Mouse (Mus musculus): Measurements from ENCODE around the gene Afdn.
"Not testable (repeated sequence)": the region's sequence is repeated elsewhere in the genome, so short reads cannot be mapped to it uniquely, and the experiment has no call there.

Afdn gene

DNA sequence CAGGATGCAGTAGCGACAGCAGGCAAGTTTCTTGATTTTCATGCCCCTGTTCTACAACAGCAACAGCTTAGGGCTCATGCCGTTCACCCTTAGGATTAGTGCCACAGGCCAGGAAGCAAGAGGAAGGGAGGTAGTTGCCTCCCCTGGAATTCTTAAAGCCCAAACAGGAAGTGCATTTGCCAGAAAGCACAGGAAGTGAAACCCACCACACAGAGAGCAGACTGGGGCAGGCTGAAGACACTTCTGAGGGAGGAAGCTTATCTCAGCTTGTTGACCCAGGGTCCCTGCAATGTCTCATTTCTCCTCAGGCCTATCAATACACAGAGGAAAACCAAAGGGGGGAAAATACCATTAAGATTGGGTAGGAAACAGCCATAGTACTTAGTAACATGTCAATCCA, 19.5 kb upstream of the Afdn start:
- no peak for DNase-seq

DNA sequence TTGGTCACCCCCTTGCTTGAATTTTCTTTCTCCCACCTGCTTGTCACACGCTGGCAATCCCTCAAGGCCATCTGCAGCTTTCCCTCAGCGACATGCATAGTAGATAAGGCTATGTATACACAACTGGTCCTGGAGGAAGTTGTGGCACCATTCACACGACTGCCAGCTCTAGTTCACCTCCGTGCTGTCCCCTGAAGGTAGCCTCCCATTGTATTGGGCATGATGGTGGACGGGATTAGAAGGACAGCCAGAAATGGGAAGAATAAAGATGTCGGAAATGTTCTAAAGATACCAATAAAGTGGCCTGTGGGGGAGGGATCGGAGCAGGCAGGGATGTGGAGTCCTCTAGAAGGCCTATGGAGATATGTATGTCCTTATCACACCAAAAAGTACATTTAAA, 18.7 kb upstream of the Afdn start:
- DNase-seq = no peak

DNA sequence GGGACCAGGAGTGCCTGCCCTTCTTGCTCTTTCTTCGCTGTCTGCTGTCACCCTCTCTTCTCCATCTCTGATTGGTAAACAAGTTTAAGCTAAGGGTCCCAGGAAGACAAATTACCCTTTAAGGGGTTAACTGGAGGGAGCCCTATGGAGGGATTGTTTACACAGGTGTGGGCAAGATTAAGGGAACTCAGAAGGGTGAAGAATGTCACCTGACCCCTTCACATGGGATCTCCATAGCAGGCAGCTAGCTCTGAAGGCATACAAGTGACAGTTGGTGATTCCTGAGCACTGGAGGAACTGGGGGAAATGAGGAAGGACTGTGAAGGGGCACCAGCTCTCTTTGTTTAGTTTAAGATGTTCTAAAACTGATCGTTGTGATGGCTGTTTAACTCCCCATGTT, 18.0 kb upstream of the Afdn start:
- no peak for DNase-seq

DNA sequence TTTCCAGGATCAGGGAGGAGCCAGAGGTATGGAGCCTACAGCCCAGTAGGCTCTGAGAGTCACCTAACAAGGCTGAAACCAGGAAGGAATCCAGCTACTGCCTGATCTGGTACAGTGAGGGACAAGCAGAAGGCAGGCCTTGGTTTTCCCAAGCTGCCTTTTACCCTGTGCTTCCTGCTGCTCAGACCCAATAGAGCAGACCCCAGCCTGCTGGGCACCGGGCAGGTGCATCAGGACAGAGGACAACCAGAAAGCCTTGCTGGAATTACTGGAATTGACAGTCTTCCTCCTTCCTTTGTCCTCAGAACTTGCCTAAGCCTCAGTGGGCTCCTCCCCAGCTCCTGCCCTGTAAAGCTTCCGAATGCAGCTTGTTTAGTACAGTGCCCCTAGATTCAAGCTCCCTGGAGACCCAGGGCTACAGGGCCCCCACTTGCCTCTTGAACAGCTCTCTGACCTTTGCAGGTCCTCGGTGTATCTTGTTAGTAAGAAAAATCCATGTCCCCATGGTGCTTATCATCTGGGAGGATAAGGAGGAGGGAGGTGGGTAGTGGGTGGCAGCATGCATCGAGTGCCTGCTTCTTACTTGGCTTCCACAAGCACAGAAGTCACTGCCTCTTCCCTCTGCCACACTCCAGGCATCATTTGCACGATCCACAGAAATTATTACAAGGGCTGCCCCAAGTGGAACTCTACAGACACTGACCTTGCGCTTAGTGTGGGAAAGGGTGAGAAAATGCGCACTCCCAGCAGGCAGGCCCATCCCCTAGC, 17.2 kb upstream of the Afdn start:
- no peak for DNase-seq

GRCm38 (mm10) chr17:13743709-13744079, 16.6 kb upstream of the Afdn start:
- peak; percentile 51 for DNase-seq

DNA sequence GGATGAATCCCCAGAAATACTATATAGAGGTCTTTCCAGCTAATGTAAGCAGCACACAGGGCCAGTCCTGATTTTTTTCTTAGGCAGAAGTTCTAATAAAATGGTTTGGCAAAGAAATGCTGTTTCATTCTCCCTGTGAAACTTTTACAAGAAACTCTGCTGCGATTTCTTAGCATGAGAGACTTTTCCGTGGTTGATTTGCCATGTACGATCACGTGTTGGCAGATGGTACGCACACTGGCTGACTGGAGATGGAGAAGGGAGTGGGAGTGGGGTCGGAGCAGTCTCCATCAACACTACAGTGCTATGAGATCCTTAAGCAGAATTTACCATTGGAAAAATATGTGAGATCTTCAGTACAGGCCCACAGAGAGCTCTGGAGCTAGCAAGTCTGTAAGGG, 16.1 kb upstream of the Afdn start:
- no peak for DNase-seq

DNA sequence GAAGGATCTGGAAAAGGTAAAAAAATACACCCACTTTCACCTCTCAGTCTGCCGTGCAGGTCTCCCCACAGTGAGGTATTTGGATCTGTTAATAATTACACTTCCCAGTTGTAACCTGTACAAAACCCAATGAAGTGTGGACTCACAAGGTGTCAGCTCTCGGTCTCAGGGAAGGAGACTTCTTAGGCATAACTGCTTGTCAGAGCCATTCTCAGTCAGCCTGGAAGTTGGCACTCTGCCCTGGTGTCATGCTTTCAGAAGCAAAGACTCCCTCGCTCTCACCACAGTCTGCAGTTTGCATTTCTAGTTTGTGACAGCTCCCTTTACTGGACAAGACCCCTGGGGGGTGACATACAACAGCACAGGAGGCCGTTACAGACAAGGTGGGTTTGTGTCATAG, 15.5 kb upstream of the Afdn start:
- DNase-seq = peak; percentile 78

- no peak for DNase-seq
Observed at GRCm38 (mm10) chr17:13745373-13745772, 15.0 kb upstream of the Afdn start.

GRCm38 (mm10) chr17:13746330-13746729, 14.0 kb upstream of the Afdn start:
- no peak for DNase-seq

DNA sequence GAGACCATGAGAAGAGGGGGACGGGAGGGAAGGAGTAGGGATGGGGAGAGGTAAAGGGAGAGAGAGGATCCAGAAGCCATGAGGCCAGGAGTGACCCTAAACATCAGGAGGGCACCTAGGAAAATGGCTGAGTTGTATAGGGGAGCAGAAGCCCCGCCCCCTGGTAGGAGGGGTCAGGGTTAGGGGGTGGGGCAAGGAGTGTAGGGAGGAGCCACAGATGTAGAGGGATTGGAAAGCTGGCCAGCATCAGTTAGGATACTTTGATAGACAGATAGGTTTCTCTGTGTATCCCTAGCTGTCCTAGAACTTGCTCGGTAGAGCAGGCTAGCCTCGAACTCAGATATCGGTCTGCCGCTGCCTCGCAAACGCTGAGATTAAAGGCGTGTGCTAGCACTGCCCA, 12.7 kb upstream of the Afdn start:
- no peak for DNase-seq

GRCm38 (mm10) chr17:13749027-13749426, 11.3 kb upstream of the Afdn start:
- no peak for DNase-seq

DNA sequence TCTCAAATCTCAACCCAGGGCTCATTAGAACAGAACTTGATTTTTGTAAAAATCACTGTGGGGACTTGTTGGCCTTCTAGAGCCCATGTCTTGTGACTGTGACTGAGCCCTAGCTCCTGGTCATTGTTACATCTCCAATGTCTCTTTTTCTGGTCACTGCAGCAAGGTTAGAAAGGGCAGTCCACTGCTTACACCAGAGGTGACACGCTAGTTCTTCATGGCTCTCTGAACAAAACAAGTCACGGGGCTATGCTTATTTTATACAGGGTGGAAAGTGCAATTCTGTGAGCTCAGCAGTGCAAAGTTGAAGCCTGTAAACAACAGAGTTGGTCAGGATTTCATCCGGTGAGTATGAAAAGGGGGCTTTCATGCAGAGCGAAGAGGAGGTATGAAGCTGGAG, 6.4 kb upstream of the Afdn start:
- DNase-seq = no peak

DNA sequence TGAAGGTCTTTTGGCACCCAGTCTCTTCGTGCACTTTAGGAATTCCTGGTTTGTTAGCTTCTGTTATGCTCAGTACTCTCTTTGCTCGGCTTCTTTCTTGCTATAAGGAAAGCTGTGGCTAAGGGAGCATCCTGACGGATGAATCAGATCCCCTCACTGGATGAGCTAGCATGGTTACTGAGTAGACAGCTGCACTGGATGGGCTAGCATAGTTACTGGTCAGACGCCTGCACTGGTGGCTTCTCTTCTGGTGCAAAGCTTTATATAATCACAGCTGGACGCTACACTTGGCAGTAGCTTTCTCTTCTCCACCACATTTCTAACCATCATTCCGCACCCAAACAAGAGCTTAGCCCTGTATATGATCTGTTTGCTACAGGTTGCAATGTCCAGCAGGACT, 5.4 kb upstream of the Afdn start:
- DNase-seq = no peak

- DNase-seq = no peak
Observed at GRCm38 (mm10) chr17:13758586-13758985, 1.8 kb upstream of the Afdn start.

- DNase-seq = no peak
Observed at GRCm38 (mm10) chr17:13759156-13759852, 1.0 kb upstream of the Afdn start.

DNA sequence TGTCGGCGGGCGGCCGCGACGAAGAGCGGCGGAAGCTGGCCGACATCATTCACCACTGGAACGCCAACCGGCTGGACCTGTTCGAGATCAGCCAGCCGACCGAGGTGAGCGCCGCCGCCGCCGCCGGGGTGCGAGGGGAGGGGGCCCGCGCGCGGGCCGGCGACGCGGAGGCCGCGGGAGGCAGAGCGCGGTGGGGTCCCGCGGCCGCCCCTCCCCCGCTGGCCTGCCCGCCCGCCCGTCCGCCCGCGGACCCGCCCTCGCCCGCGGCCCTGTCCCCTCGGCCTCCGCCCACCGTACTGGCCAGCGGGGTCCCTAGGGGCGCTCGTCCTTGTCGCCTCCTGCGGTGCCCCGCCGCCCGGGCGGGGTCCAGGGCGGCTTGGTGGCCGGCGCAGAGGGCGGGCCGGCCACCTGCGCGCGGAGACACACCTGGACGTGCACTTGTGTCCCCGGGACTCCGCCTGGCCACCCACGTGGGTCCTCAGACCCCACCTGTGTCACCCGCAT, 388 bp downstream of the Afdn start:
- DNase-seq = peak; percentile 57

- DNase-seq = peak; percentile 47
Observed at GRCm38 (mm10) chr17:13761179-13761913, 1.0 kb downstream of the Afdn start, which contains the start of gene Tcte2. TSS of gene Tcte2 (minus strand) at chr17:13761825.

GRCm38 (mm10) chr17:13763819-13764218, 3.5 kb downstream of the Afdn start:
- no peak for DNase-seq

DNA sequence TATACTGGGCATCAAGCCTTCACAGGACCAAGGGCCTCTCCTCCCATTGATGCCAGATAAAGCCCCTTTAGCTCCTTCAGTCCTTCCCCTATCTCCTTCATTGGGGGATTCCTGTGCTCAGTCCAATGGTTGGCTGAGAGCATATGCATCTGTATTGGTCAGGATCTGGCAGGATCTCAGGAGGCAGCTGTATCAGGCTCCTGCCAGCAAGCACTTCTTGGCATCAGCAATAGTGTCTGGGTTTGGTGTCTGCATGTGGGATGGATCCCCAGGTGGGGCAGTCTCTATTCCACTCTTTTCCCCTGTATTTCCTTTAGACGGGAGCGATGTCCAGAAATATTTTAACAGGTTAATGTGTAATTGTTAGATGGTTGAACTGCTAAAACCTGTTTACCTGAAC, 4.6 kb downstream of the Afdn start:
- DNase-seq = not testable (repeated sequence)

GRCm38 (mm10) chr17:13768531-13768930, 8.2 kb downstream of the Afdn start:
- DNase-seq = no peak

DNA sequence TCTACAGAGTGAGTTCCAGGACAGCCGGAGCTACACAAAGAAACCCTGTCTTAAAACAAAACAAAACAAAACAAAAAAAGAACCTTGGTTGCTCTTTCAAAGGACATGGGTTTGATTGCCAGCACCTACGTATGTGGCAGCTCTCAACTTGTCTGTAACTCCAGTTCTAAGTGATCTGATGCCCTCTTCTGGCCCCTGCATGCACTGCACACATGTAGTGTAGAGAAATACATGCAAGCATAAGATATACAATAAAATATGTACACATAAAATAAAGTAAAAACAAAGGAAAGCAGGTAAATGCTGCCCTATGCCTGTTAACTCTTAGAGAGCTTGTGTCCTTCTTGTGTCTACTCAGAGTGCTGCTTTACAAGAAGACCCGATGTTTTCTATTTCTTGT, 8.9 kb downstream of the Afdn start:
- peak; percentile 32 for DNase-seq

- DNase-seq = no peak
Observed at GRCm38 (mm10) chr17:13777676-13778075, 17.3 kb downstream of the Afdn start.

DNA sequence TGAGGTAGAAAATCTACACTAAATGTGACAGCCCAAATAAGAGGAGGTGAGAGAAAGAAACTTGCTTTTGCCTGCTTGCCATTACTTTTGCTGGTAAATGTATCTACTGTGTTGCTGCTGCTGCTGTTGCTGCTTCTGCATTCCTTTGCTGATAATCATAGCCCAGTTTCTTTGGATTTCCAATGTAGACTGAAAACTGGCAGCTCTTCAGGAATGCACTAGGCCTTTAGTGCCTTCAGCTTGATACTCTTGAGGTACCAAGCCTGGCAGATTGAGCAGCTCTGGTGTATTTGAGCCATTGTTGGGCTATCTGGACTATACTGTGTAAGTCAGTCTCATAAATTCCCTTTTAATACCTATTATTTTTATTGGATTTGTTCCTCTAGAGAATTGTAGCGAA, 18.5 kb downstream of the Afdn start:
- DNase-seq = peak; percentile 29

DNA sequence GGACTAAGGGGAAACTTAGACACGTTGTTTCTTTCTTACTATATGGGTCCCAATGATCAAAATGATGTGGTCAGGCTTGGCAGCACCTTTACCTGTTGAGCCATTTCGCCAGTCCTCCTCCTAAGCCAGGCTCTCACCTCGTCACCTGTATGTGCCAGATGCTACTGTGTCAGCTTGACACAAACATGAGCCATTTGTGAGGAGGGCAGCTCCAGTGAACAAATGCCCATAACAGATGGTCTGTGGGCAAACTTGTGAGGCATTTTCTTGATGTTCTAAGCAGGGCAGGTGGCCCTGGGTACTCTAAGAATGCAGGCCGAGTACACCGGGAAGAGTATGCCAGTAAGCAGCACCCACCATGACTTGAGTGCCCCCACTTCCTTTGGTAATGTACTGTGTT, 21.6 kb downstream of the Afdn start:
- no peak for DNase-seq
